Mouse (Mus musculus) NIH3T3 (cell line): ENCODE data around the gene Vmn1r7.
A peak's percentile ranks its signal among the peaks of the same experiment; 100 is the strongest.
"Not testable (repeated sequence)": the region's sequence is repeated elsewhere in the genome, so short reads cannot be mapped to it uniquely, and the experiment has no call there.

Experiments used
- DNase-seq: peaks from one replicate; pipeline ENCODE4 v3.0.0-alpha.2; 2012; ENCODE audit warnings: low read depth

The Vmn1r7 gene

DNA sequence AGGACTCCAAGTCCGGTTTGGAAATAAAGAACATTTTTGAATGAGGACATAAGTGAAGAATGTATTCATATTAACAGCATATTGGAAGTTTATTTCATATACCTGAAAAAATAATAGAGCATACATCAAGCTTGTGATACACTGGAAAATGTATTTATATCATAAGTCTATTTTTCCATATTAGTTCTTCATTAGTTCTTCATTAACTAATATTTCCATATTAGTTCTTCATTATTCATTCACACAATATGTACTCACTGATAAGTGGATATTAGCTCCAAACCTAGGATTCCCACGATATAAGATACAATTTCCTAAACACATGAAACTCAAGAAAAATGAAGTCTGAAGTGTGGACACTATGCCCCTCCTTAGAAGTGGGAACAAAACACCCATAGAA lies at the start of gene Vmn1r7:
Vmn1r7 (minus strand) TSS at position 101 of the 400 bp plus-strand sequence.
- not testable (repeated sequence) for DNase-seq

- DNase-seq: no peak
Observed at GRCm38 (mm10) chr6:57066487-57066886, 41.4 kb upstream of the Vmn1r7 start, which contains the start of gene Vmn1r9. Vmn1r9 (plus strand) TSS chr6:57066787.

GRCm38 (mm10) chr6:57063730-57064129 lies 38.6 kb upstream of the Vmn1r7 start:
- peak; percentile 23 for DNase-seq

DNA sequence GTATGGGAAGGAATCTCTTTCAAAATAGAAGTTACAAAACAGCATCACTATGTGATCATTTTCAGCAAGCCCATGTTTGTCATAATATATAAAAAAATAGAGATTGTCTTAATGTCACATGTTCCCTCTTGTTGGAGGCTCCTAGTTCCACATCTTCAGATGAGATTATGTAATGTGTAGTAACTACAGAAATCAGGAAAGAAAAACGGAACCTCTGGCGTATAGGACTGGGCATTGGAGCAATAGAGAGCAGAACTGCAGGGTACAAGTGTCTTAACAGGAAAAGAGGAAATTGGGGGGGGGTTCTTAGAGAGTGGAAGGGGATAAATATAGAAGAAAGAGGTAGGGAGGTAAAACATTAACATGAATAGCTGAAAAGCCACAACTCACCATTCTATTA lies 9.6 kb upstream of the Vmn1r7 start:
- no peak for DNase-seq

DNA sequence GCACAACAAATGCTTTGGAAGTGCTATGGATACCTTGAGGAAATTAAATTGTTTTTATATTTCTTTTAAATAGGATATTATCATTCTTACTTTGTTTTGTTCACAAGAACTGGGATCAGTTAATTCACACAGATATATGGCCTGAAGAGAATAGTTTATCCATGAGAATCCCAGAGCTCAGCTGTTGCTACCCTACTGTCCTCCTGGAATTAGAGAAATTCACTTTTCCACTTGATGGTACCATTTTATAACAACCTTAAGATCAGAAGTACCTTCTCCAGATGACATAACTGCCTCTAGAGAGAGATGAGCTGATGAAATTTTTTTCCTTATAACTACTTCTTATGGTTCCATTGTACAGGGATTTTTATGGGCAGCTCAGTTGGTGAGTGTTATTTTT lies 6.9 kb upstream of the Vmn1r7 start, which contains the start of gene Vmn1r8:
Vmn1r8 (plus strand) TSS at position 301 of the 400 bp plus-strand sequence.
- no peak for DNase-seq

DNA sequence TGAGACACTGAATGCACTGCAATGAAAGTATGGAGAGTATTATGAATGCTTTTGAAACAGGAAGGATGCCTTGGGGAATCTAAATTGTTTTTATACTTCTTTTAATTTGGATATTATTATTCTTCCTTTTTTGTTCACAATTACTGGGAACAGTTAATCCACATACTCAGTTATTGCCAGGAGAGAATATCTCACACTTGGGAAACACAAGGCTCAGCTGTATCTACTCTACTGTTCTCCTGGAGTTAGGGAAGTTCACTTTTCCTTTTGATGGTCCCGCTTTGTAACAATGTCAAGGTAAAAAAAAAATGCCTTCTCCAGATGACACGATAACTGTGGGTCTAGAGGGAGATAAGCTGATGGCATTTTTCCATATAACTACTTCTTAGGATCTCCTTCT lies 28.2 kb downstream of the Vmn1r7 start, which contains the start of gene Vmn1r6:
Vmn1r6 (plus strand) TSS at position 301 of the 400 bp plus-strand sequence.
- no peak for DNase-seq
